Mouse (Mus musculus) limb, embryonic 13.5 days (tissue): ENCODE measurements around the gene Ptch2. TPM values are rescaled to one million over a fixed set of nuclear protein-coding genes. Genes with fewer than 3 reads are reported as not detected.

ENCODE experiments used
- ATAC-seq: fragments of 200-750 bp; cut with Nextera tagmentation; 2 replicates; pipeline ENCODE4 v1.8.0; 2017; ENCODE audit warnings: low read depth, moderate number of reproducible peaks, moderate TSS enrichment; ENCODE audit not compliant: low FRiP score
- H3K27ac ChIP-seq: fragments of 300-500 bp; sonication (generic); 2 replicates; pipeline ENCODE4 v1.5.1; 2015; ENCODE audit warnings: inconsistent platforms, mild to moderate bottlenecking, moderate library complexity
- H3K27me3 ChIP-seq: fragments of 300-500 bp; sonication (generic); 2 replicates; pipeline ENCODE4 v1.6.1; 2015; ENCODE audit warnings: mild to moderate bottlenecking, inconsistent platforms
- H3K36me3 ChIP-seq: fragments of 300-500 bp; sonication (generic); 2 replicates; pipeline ENCODE4 v1.6.1; 2015; ENCODE audit warnings: inconsistent platforms, mild to moderate bottlenecking, moderate library complexity
- H3K4me1 ChIP-seq: fragments of 300-500 bp; sonication (generic); 2 replicates; pipeline ENCODE4 v1.6.1; 2015; ENCODE audit warnings: inconsistent platforms
- H3K4me2 ChIP-seq: fragments of 300-500 bp; sonication (generic); replicated peaks from 2 replicates; pipeline ENCODE4 v1.6.1; 2015; ENCODE audit warnings: inconsistent platforms, mild to moderate bottlenecking, moderate library complexity
- H3K4me3 ChIP-seq: fragments of 300-500 bp; sonication (generic); 2 replicates; pipeline ENCODE4 v1.5.1; 2015; ENCODE audit warnings: moderate library complexity, mild to moderate bottlenecking, inconsistent platforms
- H3K9ac ChIP-seq: fragments of 300-500 bp; sonication (generic); 2 replicates; pipeline ENCODE4 v1.6.1; 2015; ENCODE audit warnings: mild to moderate bottlenecking, inconsistent platforms
- H3K9me3 ChIP-seq: fragments of 300-500 bp; sonication (generic); 2 replicates; pipeline ENCODE4 v1.6.1; 2016; ENCODE audit warnings: inconsistent platforms
- WGBS: fragments of 180-500 bp; shearing (Covaris S2); methylation state at CpG from one replicate; pipeline ENCODE4 v1.1.7; 2015; 5-methylcytosine and 5-hydroxymethylcytosine counted together
- polyA plus RNA-seq: library from polyadenylated mRNA; unstranded; fragments of >200 nt; fragmentation: Nextera tagmentation; extraction: Ambion mirVana; gene quantifications from 2 replicates; pipeline ENCODE4 v1.2.1, GENCODE M21; 2015

Ptch2 gene
- polyA plus RNA-seq: 7.9 and 9.4 TPM in 2 replicates

DNA sequence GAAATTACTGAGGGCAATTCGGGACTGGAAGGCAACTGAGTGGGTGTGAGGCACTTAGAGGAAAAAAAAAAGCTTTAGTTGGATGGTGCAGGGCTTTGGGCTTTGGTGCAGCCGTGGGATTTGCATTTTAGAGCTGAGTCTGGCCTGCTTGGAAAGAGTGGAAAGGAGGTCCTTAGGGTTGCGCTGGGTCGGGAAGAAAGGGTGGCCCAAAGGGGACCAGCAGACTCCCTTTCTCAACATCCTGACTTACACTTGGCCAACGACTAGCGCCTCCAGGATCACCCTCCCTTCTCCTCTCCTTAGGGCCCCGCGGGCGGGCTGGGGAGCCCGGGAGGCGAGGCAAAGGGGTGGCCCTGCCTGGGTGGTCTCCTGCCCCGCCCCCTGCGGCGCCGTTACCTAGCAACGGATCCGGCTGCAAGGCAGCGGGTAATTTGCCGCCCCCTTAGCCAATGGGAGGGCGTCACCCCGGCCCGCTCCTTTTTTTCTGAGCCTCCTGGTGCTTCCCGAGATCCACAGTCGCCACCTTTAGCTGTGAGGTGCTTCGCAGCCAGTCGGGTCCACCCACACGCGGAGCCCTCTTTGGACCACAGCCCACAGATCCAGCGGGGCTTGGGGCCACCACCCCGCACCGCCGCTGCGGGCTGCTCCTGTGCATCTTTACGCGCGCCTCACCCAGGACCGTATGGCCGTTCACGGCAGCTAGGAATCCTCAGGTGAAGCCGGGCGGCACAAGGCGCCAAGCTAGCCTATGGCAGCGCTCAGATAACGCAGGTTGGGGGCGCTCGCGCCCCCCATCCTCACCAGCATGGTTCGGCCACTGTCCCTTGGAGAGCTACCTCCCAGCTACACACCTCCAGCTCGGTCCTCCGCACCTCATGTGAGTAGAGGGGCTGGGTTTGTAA lies at the start of gene Ptch2:
TSS of gene Ptch2 (plus strand) at position 525 of the 902 bp plus-strand sequence.
- Histone ChIP-seq H3K27me3 (no peaks in the 10 kb centered on the region), H3K4me3 (peak within 1 kb of the TSS; percentile 64), H3K9ac (peak within 1 kb of the TSS; percentile 73), H3K4me1 (peaks cover 38% of the 10 kb centered on the region), H3K27ac (peak within 1 kb of the TSS; percentile 70), H3K36me3 (0 out of 2 replicates have a peak, but pooled peaks cover 3% of the 10 kb centered on the region), H3K9me3 (no peaks in the 10 kb centered on the region), H3K4me2 (peak within 1 kb of the TSS; percentile 94)
- WGBS: under 1% methylated on average over 50 of the region's 50 CpGs
- peak; percentile 86 for ATAC-seq

DNA sequence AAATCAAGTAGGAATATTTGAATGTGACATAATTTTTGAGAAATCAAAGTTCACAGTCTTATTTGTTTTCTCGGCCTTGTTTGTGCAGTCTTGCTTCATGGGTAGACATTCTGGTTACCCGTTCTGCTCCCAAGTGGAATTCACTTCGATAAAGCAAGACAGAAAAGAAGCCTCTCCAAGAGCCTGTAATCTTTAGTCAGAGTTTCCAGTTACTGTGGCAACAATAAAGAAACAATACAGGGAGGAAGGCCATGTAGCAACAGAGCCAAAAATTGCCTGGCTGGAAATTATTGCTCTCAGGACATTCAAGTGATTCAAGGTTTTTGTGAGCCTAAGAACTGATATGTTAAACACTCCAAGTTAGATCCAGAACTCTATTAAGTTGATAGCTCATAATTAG lies 47.0 kb upstream of the Ptch2 start:
- H3K4me1 ChIP-seq: no peaks in the 10 kb centered on the region
- H3K4me3 ChIP-seq: no peak overlapping the region
- no peak overlapping the region for H3K27ac ChIP-seq
- no peak overlapping the region for H3K4me2 ChIP-seq
- no peaks in the 10 kb centered on the region for H3K9me3 ChIP-seq
- no peak for ATAC-seq
- WGBS: 82% methylated on average over 3 of the region's 3 CpGs
- H3K27me3 ChIP-seq: no peaks in the 10 kb centered on the region
- peaks cover 22% of the 10 kb centered on the region for H3K36me3 ChIP-seq
- no peak overlapping the region for H3K9ac ChIP-seq

DNA sequence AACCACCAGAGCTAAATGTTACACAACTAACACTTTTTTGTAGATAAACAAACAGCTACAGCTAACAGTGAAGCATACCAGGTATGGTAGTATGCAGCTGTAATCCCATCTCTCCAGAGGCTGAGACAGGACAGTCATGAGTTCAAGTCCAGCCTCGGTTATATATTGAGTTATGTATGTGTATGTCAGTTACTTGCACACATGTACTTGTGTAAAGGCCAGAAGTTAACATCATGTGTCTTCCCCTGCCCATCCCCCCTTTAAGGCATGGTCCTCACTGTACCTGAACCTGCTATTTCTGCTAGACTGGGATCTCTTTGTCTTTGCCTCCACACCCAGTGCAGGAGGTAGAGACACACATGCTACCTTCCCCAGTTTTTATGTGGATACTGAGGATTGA lies 46.4 kb upstream of the Ptch2 start:
- no peaks in the 10 kb centered on the region for H3K27me3 ChIP-seq
- no peak overlapping the region for H3K4me2 ChIP-seq
- no peak overlapping the region for H3K9ac ChIP-seq
- 93% methylated on average over 1 of the region's 1 CpGs for WGBS
- H3K36me3 ChIP-seq: peaks cover 25% of the 10 kb centered on the region
- no peak overlapping the region for H3K4me3 ChIP-seq
- no peak for ATAC-seq
- no peaks in the 10 kb centered on the region for H3K4me1 ChIP-seq
- H3K27ac ChIP-seq: no peak overlapping the region
- H3K9me3 ChIP-seq: no peaks in the 10 kb centered on the region

- Histone ChIP-seq H3K4me2 (no peak overlapping the region), H3K9me3 (no peaks in the 10 kb centered on the region), H3K4me3 (no peak overlapping the region), H3K36me3 (peaks cover 23% of the 10 kb centered on the region), H3K27ac (no peak overlapping the region), H3K9ac (no peak overlapping the region), H3K27me3 (no peaks in the 10 kb centered on the region), H3K4me1 (no peaks in the 10 kb centered on the region)
- 83% methylated on average over 4 of the region's 4 CpGs for WGBS
- peak; percentile 44; the same call in 1 of the 2 replicates for ATAC-seq
Measured at GRCm38 (mm10) chr4:117052626-117053025, 43.2 kb upstream of the Ptch2 start.

DNA sequence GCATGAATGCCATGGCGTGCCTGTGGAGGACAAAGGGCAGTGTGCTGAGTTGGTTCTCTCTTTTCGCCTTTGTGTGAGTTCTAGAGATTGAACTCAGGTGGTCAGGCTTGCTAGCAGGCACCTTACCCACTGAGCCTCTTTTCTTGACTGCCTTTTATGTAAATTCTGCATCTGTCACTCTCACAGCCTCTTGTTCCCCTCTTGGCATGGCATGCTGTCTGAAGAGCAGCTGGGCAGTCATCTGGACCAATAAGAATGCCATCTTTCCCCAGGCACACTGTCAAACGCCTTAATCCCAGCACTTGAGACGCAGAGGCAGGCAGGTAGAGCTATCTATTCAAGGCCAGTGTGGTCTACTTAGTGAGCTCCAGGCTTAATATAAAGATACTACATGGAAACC lies 41.9 kb upstream of the Ptch2 start:
- ATAC-seq: no peak
- Histone ChIP-seq H3K27me3 (no peaks in the 10 kb centered on the region), H3K4me3 (no peak overlapping the region), H3K27ac (no peak overlapping the region), H3K9me3 (no peaks in the 10 kb centered on the region), H3K4me1 (no peaks in the 10 kb centered on the region), H3K9ac (no peak overlapping the region), H3K4me2 (no peak overlapping the region), H3K36me3 (peaks cover 22% of the 10 kb centered on the region)
- WGBS: 90% methylated on average over 4 of the region's 4 CpGs

- Histone ChIP-seq H3K9me3 (no peaks in the 10 kb centered on the region), H3K27ac (no peak overlapping the region), H3K9ac (no peak overlapping the region), H3K36me3 (peaks cover 20% of the 10 kb centered on the region), H3K27me3 (no peaks in the 10 kb centered on the region), H3K4me1 (no peaks in the 10 kb centered on the region), H3K4me3 (no peak overlapping the region), H3K4me2 (no peak overlapping the region)
- ATAC-seq: no peak
Measured at GRCm38 (mm10) chr4:117056102-117056501, 39.8 kb upstream of the Ptch2 start.

DNA sequence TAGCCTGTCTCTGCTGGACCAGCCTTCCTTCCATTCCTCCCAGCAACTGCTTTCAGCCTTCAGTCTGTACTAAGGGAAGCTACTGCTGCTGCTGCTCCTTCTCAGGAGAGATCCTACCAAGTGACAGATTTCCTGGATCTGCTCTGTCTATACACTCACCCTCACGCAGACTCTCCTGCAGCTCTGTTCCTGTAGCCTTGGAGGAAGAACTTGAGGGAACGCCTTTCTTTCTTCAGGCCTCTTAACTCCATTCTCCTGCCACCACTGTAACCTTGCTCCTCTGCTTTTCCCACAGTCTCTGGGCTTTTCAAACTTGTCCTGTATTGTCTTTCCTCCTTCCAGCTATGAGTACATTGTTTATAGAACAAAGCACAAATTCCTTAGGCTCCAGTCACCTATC lies 39.4 kb upstream of the Ptch2 start:
- 87% methylated on average over 2 of the region's 2 CpGs for WGBS
- H3K4me2 ChIP-seq: no peak overlapping the region
- H3K27ac ChIP-seq: no peak overlapping the region
- no peak overlapping the region for H3K9ac ChIP-seq
- peaks cover 22% of the 10 kb centered on the region for H3K36me3 ChIP-seq
- no peaks in the 10 kb centered on the region for H3K27me3 ChIP-seq
- H3K4me1 ChIP-seq: no peaks in the 10 kb centered on the region
- H3K4me3 ChIP-seq: no peak overlapping the region
- no peak for ATAC-seq
- H3K9me3 ChIP-seq: no peaks in the 10 kb centered on the region

- ATAC-seq: no peak
- 87% methylated on average over 4 of the region's 4 CpGs for WGBS
- Histone ChIP-seq H3K27me3 (no peaks in the 10 kb centered on the region), H3K9ac (no peak overlapping the region), H3K27ac (no peak overlapping the region), H3K4me3 (no peak overlapping the region), H3K36me3 (peaks cover 40% of the 10 kb centered on the region), H3K4me2 (no peak overlapping the region), H3K4me1 (no peaks in the 10 kb centered on the region), H3K9me3 (no peaks in the 10 kb centered on the region)
Measured at GRCm38 (mm10) chr4:117058512-117058911, 37.4 kb upstream of the Ptch2 start.

DNA sequence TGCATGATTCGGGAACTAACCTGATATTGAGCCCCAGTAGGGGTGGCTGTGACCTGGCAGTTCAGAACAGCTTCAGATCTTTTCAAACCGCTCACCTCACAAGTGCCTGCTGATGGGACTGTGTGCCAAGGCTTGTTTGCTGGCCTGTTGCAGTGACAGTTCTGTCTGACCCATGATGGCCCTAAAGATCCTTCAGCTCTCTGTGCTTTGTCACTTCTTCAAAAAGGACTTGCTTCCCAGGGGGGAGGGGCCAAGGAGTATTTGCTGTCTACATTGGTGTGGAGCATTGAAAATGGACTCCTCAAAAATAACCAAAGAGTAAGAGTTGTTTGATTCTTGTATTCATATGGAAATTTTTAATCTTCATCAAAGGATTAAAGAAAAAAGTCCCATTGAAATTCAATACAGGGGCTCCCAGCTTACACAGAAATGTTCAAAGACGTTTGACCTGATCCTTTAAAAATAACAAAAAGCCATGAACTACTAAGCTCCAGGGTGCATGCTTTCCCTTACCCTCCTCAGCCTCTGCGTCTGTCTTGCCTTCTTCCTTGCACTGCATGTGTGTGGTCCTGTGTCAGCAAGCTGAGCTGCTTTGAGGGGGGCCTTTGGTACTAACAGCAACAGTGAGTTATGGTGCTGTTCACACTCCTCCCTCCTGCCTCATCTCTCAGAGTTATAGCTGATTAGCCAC lies 33.0 kb upstream of the Ptch2 start:
- no peak overlapping the region for H3K4me2 ChIP-seq
- H3K27ac ChIP-seq: no peak overlapping the region
- ATAC-seq: no peak
- H3K36me3 ChIP-seq: peaks cover 65% of the 10 kb centered on the region
- no peaks in the 10 kb centered on the region for H3K9me3 ChIP-seq
- H3K9ac ChIP-seq: no peak overlapping the region
- no peaks in the 10 kb centered on the region for H3K4me1 ChIP-seq
- H3K4me3 ChIP-seq: no peak overlapping the region
- 71% methylated on average over 4 of the region's 4 CpGs for WGBS
- H3K27me3 ChIP-seq: no peaks in the 10 kb centered on the region

DNA sequence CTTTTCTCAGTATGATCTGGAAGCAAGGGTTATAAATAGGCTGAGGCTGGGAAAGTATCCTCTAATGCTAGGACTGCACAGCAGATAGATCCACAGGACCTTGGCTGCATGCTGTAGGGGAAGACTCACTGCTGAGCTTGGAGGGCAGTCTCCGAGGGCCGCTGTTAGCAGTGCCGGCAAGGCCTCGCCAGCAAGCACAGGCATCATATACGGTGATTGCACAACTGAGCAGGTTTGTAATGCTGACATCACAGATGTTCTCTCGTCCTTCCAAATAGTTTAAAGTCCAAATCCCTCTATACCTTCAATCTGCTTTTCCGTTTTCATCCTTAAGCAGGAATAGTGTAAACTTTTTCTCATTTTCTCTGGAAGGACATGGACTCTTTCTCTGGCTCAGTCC lies 27.8 kb upstream of the Ptch2 start:
- Histone ChIP-seq H3K4me1 (no peaks in the 10 kb centered on the region), H3K36me3 (peaks cover 88% of the 10 kb centered on the region), H3K9ac (no peak overlapping the region), H3K27ac (no peak overlapping the region), H3K4me3 (no peak overlapping the region), H3K9me3 (no peaks in the 10 kb centered on the region), H3K4me2 (no peak overlapping the region), H3K27me3 (no peaks in the 10 kb centered on the region)
- no peak for ATAC-seq
- 92% methylated on average over 7 of the region's 7 CpGs for WGBS

DNA sequence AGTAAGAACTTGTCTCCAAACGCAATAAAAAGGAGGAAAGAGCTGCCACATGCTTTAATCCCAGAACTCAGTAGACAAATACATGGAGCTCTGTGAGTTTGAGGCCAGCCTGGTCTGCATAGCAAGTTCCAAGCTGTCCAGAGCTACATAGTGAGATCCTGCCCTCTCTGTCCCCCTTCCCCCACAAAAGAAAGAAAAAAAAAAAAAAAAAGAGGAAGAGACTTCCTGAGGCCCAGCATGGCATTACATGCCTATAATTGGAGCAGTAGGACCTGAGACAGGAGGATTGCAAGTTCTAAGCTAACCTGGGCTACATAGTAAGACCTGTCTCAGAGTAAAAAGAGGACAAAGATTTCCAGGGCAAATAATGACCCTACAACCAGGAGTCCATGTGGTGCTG lies 26.2 kb upstream of the Ptch2 start:
- WGBS: 93% methylated on average over 1 of the region's 1 CpGs
- peaks cover 88% of the 10 kb centered on the region for H3K36me3 ChIP-seq

DNA sequence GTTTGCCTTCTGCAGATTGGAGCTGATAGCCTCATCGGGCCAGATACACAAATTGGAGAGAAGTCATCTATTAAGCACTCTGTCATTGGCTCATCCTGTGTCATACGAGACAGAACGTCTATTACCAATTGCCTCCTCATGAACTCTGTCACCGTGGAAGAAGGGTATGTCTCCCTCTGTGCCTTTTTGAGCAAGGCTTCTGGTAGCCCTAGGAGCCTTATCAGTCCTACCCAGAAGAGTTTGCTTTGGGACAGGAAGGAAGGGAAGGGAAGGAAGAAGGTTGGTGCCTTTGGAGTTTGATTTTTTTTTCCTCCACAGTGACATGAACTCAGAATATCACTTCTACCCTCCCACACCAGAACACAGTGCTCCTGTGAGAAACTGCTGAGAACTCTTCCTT lies 25.3 kb upstream of the Ptch2 start:
- Histone ChIP-seq H3K9me3 (no peaks in the 10 kb centered on the region), H3K36me3 (peaks cover 91% of the 10 kb centered on the region), H3K4me2 (no peak overlapping the region), H3K4me3 (no peak overlapping the region), H3K4me1 (no peaks in the 10 kb centered on the region), H3K27ac (no peak overlapping the region), H3K27me3 (no peaks in the 10 kb centered on the region), H3K9ac (no peak overlapping the region)
- ATAC-seq: no peak
- WGBS: 89% methylated on average over 4 of the region's 4 CpGs

More for the DNA sequence above, 26.2 kb upstream of the Ptch2 start:
- Histone ChIP-seq H3K4me1 (no peaks in the 10 kb centered on the region), H3K9ac (no peak overlapping the region), H3K9me3 (no peaks in the 10 kb centered on the region), H3K27me3 (no peaks in the 10 kb centered on the region), H3K4me3 (no peak overlapping the region), H3K4me2 (no peak overlapping the region), H3K27ac (no peak overlapping the region)
- ATAC-seq: no peak
